ENCODE assay signal across 30 mouse cellular contexts in the genomic region with DNA sequence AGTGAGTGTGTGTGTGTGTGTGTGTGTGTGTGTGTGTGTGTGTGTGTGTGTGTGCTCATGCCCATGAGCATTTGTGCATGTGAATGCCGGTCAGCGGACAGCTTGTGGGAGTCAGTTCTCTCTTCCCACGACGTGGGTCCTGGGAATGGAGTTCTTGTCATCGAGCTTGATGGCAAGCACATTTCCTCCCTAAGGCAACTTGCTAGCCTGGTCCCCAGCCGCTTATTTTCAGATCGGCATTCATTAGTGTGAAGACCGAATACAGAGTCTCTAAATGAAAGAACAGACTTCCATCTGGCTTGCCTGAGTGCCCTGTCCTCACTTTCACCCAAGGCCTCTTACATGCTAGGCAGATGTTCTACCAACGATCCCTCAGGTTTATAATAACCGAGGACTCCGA. TPM values are rescaled to one million over a fixed set of nuclear protein-coding genes. Genes with fewer than 3 reads are reported as not detected.
DNase-seq lines count a peak whose midpoint lies in the region; TF ChIP-seq lines count a peak whose summit lies in the region.
"Had no signal": no experiment of that assay in that cellular context is flagged by ENCODE, and none has a peak within 500 bp of the region (broad histone marks: within the 10 kb centered on the region; RNA-seq: fewer than 3 reads in every experiment).

No protein-coding gene starts in this region.

- H3K27me3 ChIP-seq in heart, adult 2 months (ENCODE audit: control insufficient read depth, insufficient read depth, low read length) = no peaks in the 10 kb centered on the region
- no peaks in the 10 kb centered on the region for H3K27me3 ChIP-seq in heart, embryonic 10.5 days (ENCODE audit: insufficient read depth, poor library complexity, severe bottlenecking)
- H3K27me3 ChIP-seq: heart, embryonic 15.5 days; hindbrain, embryonic 13.5 days; intestine, embryonic 15.5 days had no signal

- DNase-seq in gastrocnemius, adult 2 months = no peak
- DNase-seq in gastrocnemius, adult 8-10 months (ENCODE audit: low spot score in 2 of 2) = no peak
- DNase-seq in heart, adult 2 months = no peak
- no peak for DNase-seq in heart, embryonic 10.5 days (ENCODE audit: low spot score)
- peak; percentile 28 for DNase-seq in brain, embryonic 14.5 days (ENCODE audit: low read depth)
- DNase-seq in retina, postnatal 1 day = peak; percentile 57
- no peak for DNase-seq in embryo, embryonic 9.5 days (ENCODE audit: extremely low spot score)
- DNase-seq: adrenal gland, adult 8-10 months; adrenal gland, postnatal 25 days; cerebellum, adult 11 months; cerebellum, adult 2 months; cerebellum, postnatal 10 days; cerebellum, postnatal 36 days; embryo, embryonic 11 days; gastrocnemius, postnatal 14 days; heart, postnatal 14 days; kidney, adult 11 months; kidney, adult 8-10 months had no signal

- intact Hi-C loops in gastrocnemius, adult 2 months (cut with DNase I) = no loop called here
- intact Hi-C loops in heart, adult 2 months (cut with DNase I) = no loop called here

- H3K9me3 ChIP-seq in heart, embryonic 10.5 days = no peaks in the 10 kb centered on the region
- H3K9me3 ChIP-seq: heart, embryonic 15.5 days; hindbrain, embryonic 10.5 days; hindbrain, embryonic 13.5 days; intestine, embryonic 15.5 days had no signal

- no peak overlapping the region for H3K4me3 ChIP-seq in gastrocnemius, adult 2 months
- no peak overlapping the region for H3K4me3 ChIP-seq in heart, adult 2 months
- H3K4me3 ChIP-seq in heart, embryonic 10.5 days = no peak overlapping the region
- H3K4me3 ChIP-seq: heart, embryonic 15.5 days; hindbrain, embryonic 10.5 days; hindbrain, embryonic 13.5 days; intestine, embryonic 15.5 days had no signal

- H3K9ac ChIP-seq in heart, adult 2 months (ENCODE audit: low read depth, low read length) = no peak overlapping the region
- H3K9ac ChIP-seq: heart, embryonic 15.5 days; hindbrain, embryonic 13.5 days; intestine, embryonic 15.5 days had no signal

- H3K36me3 ChIP-seq in heart, adult 2 months (ENCODE audit: control insufficient read depth, insufficient read depth, low read length) = peaks cover 11% of the 10 kb centered on the region
- H3K36me3 ChIP-seq in heart, embryonic 10.5 days = no peaks in the 10 kb centered on the region
- H3K36me3 ChIP-seq: heart, embryonic 15.5 days; hindbrain, embryonic 10.5 days; hindbrain, embryonic 13.5 days; intestine, embryonic 15.5 days had no signal

- no peak for TF ChIP-seq POLR2A in heart, adult 2 months (IDR thresholded peaks at IDR 0.05; ENCODE audit: insufficient read depth, low read depth, low read length)
- no peak for TF ChIP-seq POLR2A in brain, embryonic 14.5 days (IDR thresholded peaks at IDR 0.05; ENCODE audit: borderline replicate concordance, extremely low read depth, insufficient read depth, insufficient read length, poor library complexity, severe bottlenecking)

- no peaks in the 10 kb centered on the region for H3K79me2 ChIP-seq in heart, adult 2 months (replicated peaks; ENCODE audit: control insufficient read depth, insufficient read depth, low read length)

- peak overlapping the region; percentile 81 for H3K27ac ChIP-seq in gastrocnemius, adult 2 months
- peak overlapping the region; percentile 77 for H3K27ac ChIP-seq in heart, adult 2 months
- H3K27ac ChIP-seq in heart, embryonic 10.5 days = no peak overlapping the region
- H3K27ac ChIP-seq: hindbrain, embryonic 10.5 days; hindbrain, embryonic 13.5 days; intestine, embryonic 15.5 days had no signal

- peaks cover 32% of the 10 kb centered on the region for H3K4me1 ChIP-seq in heart, adult 2 months (ENCODE audit: control insufficient read depth, insufficient read depth, low read length)
- H3K4me1 ChIP-seq in heart, embryonic 10.5 days = peaks cover 11% of the 10 kb centered on the region; the same call in 1 of the 2 replicates
- H3K4me1 ChIP-seq: hindbrain, embryonic 10.5 days had no signal

- TF ChIP-seq EP300 in heart, adult 2 months (IDR thresholded peaks at IDR 0.05; ENCODE audit: insufficient read depth, low read depth, low read length) = no peak

- no peak for TF ChIP-seq CTCF in gastrocnemius, adult 2 months (IDR thresholded peaks at IDR 0.05)
- no peak for TF ChIP-seq CTCF in heart, adult 2 months (IDR thresholded peaks at IDR 0.05)
- TF ChIP-seq CTCF in brain, embryonic 14.5 days (IDR thresholded peaks at IDR 0.05; ENCODE audit: borderline replicate concordance, extremely low read depth, insufficient read depth, insufficient read length) = no peak

- 53% methylated on average over 11 of the region's 11 CpGs for WGBS in heart, adult 2 months
- WGBS in heart, embryonic 10.5 days = 73% methylated on average over 11 of the region's 11 CpGs

RNA-seq across cellular contexts. Expression of gene Adgrf1, which starts 17.3 kb away (rescaled TPM):
- total RNA-seq in gastrocnemius, adult 2 months (2021) = not detected
- not detected for total RNA-seq in gastrocnemius, adult 8-10 months (2022)
- not detected for total RNA-seq in heart, adult 2 months (2021)
- 0.02 and 0.12 TPM in 2 replicates for polyA plus RNA-seq in heart, adult 2 months (2012; rRNA removed)
- polyA plus RNA-seq in heart, embryonic 10.5 days (2016; fragmentation: Nextera tagmentation; extraction: Ambion mirVana) = 0.10 TPM in 1 of 2 replicates, not detected in the other
- 0.04 TPM in 1 of 2 replicates, not detected in the other for polyA plus RNA-seq in brain, embryonic 14.5 days (2012; rRNA removed)
- total RNA-seq: adrenal gland, adult 8-10 months; adrenal gland, postnatal 25 days; ES-E14; gastrocnemius, postnatal 4 days; heart, postnatal 14 days had no signal
- polyA plus RNA-seq: activated CD4-positive, CD25-positive, alpha-beta regulatory T cell, adult 4 months; cerebellum, adult 2 months; embryonic facial prominence, embryonic 11.5 days; embryonic facial prominence, embryonic 14.5 days; forebrain, embryonic 11.5 days; forebrain, embryonic 14.5 days; heart, embryonic 15.5 days; hindbrain, embryonic 10.5 days; hindbrain, embryonic 13.5 days; hindbrain, embryonic 16.5 days had no signal

Comparison
In these comparisons a context has a peak if more than half of its experiments do, and no peak if none do; other contexts are left out.
1. DNase-seq: peak in brain, embryonic 14.5 days (single experiment) and retina, postnatal 1 day (single experiment); none in gastrocnemius, adult 2 months (single experiment), gastrocnemius, adult 8-10 months (0 of 2), heart, adult 2 months (0 of 2), heart, embryonic 10.5 days (single experiment) and embryo, embryonic 9.5 days (single experiment).